Mouse (Mus musculus): Measurements from ENCODE around the gene Ctnna2.
A peak's percentile ranks its signal among the peaks of the same experiment; 100 is the strongest.

Gene Ctnna2

DNA sequence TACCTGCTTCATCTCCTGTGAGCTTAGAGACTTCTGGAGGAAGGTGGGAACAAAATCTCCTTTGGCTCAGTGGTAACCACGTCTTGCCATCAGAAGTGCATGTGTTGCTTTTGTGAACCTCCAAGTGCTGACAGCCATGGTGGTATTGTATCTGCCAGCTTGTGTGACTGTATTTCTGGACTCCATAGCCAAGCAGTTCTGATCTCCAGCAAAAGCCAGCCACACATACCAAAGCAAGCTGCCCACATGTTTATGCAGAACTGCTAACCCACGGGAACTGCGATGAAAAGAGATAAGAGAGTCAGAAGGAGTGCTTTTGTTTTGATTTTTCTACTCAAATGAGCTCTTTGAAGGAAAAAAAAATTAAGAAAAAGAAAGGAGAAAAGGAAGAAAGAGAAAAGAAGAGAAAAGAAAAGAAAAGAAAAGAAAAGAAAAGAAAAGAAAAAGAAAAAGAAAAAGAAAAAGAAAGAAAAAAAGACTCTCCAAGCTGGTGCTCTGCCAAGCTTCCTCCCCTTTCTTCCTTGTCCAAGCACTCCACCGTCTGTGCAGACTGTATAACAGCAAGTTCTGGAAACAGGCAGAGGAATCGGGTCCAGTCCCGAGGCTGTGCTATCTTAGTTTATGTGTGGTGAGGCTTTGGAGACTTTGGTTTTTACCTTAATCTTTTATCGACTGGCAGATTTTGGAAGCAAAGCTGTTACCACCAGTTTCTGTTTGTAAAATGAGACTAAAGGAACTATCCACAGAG, 722.0 kb downstream of the Ctnna2 start:
- DNase-seq (ENCODE audit: low spot score) = no peak

DNA sequence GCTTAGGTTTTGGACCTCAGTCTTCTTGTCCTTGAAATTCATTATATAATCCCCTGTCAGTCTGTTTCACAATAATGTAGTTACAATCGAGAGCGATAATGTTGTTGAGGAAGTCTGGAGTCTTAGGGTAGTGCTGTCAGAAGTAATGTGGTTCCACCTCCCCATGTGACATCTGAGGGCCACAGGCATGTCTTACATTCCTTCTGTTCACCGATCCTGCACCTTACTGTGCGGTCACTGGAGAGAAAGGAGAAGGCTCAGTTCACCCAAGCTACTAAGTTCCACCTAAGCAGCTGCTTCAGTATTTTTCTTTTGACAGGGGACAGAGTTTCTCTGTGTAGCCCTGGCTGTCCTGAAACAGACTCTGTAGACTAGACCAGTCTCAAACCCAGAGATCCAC, 723.2 kb downstream of the Ctnna2 start:
- no peak for DNase-seq (ENCODE audit: low spot score)

DNA sequence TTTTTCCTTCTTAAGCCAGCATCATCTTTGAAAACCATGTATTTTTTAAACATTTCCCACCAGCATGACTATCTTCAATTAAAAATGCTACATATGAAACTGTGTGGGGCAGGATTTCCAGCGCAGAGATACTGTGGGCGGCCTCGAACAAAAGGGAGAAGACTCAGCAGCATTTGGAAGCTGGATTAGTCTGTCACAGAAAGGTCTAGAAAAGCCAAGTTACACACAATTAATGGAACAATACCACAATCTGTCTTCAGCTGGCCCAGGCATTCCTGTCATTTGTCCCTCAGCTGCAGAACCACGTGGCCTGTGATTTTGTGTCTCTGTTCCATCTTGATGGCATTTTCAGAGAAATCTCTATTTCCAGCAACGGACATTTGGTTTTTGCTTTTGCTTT, 726.0 kb downstream of the Ctnna2 start:
- DNase-seq (ENCODE audit: low spot score) = no peak

DNA sequence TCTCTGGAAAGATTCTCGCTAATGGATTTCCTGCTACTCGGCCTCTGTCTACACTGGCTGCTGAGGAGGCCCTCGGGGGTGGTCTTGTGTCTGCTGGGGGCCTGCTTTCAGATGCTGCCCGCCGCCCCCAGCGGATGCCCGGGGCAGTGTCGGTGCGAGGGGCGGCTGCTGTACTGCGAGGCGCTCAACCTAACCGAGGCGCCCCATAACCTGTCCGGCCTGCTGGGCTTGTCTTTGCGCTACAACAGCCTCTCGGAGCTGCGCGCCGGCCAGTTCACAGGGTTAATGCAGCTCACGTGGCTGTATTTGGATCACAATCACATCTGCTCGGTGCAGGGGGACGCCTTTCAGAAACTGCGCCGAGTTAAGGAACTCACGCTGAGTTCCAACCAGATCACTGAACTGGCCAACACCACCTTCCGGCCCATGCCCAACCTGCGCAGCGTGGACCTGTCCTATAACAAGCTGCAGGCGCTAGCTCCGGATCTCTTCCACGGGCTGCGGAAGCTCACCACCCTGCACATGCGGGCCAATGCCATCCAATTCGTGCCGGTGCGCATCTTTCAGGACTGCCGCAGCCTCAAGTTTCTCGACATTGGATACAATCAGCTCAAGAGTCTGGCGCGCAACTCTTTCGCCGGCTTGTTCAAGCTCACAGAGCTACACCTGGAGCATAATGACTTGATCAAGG, 735.8 kb downstream of the Ctnna2 start:
- DNase-seq (ENCODE audit: low spot score) = peak; percentile 9

DNA sequence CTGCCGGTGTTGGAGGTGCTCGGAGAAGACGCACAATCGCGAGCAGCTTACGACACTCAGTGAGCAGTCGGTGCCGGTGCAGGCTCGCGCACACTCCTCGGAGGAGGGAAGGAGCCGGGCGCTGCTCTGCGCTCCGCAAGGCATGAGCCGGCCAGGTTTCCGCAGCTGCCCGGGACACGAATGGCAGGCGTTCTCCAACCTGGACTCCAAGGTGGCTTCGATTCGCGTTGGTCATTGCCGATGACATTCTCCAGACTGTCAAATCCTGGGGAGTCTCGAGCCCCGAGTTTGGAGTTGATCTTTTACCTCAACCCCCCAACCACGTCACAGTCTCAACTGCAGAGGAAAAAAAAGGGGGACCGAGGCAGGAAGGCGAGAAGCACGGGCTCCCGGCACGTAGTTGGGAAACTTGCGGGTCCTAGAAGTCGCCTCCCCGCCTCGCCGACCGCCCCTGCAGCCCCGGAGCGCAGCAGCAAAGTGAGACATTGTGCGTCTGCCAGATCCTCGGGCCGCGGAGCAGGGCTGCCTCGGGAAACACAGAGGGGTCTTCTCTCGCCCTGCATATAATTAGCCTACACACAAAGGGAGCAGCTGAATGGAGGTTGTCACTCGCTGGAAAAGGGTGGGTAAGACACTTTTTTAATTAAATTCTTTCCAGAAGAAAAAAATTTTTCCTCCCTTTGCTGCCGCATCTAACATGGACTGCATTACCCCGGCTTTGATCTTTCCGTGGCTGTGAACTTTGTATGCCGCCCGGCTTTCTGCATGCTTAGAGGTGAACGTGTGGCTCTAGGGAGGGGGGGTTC, 736.7 kb downstream of the Ctnna2 start, which contains the start of gene Lrrtm1:
Gene Lrrtm1, plus strand, starts transcription at position 89 of the 806 bp plus-strand sequence.
- DNase-seq (ENCODE audit: low spot score) = peak; percentile 21

DNA sequence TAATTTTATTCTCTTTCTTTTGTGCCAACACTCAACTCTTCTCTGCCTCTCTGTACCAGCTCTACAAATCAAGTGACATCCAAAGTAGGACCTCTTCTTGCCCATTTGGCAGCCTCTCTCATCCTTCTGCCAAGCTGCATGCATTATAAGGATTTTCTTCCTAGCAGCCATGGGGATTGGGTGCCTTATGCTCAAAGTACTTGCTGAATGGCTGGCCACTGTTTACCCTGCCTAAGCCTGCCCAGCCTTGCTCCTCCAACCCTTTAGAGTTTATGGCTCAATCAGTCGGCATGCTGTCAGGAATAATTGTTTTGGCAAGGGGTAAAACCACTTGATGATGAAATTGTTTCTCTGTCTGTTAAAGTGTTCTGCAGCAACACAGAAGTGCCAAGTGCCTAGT, 739.1 kb downstream of the Ctnna2 start:
- DNase-seq (ENCODE audit: low spot score) = no peak

DNA sequence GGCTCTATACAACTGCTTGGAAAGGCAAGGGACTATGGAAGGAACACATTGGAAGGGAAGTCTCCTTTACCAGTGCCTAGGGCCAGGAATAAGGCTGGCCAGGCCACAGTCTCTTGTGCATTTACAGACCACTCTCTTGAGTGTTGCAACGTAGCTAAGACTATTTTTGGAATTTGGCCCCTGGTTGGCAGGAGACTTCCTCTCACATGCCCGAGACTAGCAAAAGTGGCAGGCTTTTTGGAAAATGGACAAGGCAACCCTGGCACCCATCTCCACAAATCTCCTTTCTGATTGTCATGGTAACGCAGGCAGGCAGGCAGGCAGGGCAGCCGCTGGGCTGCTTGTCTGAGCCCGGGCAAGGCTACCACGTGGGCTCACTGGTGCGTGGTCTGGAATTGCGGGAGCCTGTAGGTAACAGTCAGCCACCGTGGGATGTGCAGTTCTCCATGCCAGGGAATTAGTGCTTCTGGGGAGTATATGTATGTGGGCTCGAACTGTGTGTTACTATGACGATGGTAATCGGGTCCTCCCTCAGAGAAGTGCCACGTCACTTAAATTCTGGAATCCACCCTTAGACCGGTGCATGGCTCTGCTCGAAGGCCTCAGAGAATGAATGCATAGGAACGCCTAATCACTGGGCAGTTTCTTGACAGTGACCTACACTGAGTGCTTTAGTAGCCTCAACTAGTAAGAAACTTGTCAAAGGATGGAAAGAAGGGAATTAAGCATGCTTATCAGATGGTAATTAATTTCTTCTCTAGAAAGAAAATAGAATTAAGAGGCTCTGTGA, 756.5 kb downstream of the Ctnna2 start:
- DNase-seq (ENCODE audit: low spot score) = no peak

DNA sequence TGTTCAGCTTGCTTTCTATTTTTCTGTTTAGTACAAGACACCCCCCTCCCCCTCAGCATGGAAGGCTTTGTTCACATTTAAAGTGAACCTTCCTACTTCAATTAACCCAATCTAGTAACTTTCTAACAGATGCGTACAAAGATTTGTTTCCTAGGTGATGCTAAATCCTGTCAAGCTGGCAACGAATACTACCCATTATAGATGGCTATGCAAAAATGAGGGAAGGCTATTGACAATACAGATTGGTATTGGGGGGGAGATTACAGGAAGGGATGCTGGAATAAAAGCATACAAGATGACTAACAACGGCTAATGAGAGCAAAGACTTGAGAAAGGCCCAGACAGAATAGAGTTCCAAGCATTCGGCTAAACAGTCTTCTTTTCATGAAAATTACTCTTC, 758.7 kb downstream of the Ctnna2 start:
- no peak for DNase-seq (ENCODE audit: low spot score)

DNA sequence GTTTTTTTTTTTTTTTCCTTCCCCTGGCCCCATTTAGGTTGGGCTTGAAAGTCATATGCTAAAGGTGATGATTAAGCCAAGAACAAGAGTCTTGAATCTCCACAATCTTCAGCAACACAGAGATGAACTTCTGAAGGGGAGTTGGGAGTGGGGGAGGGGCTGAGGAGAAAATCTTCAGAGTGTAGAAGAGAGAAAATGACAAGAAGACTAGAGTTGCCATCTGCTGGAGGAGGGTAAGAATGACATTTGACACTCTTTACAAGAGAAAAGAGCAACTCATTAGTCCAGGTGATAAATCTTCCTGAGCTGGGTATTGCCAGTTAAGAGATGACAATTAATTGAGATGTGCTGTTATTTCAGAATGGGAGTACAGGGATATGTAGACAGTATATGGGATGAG, 760.6 kb downstream of the Ctnna2 start:
- no peak for DNase-seq (ENCODE audit: low spot score)

DNA sequence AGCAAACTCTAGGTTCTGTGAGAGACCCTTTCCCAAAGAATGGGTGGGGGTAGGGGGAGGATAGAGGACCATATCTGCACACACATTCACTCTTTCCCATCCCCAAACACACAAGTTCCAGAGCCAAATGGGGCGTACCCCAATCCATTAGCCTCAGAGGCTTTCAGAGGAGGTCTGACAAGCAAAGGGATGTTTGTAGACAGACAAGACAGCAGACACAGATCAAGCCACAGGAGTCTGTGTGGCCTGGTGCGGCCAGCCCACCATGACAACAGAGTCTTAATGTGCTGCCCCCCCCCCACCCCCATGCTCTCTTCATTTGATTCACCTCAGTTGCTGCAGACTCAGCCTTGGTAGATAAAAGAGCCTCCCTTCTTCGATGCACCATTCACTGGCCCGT, 764.2 kb downstream of the Ctnna2 start:
- DNase-seq (ENCODE audit: low spot score) = no peak

DNA sequence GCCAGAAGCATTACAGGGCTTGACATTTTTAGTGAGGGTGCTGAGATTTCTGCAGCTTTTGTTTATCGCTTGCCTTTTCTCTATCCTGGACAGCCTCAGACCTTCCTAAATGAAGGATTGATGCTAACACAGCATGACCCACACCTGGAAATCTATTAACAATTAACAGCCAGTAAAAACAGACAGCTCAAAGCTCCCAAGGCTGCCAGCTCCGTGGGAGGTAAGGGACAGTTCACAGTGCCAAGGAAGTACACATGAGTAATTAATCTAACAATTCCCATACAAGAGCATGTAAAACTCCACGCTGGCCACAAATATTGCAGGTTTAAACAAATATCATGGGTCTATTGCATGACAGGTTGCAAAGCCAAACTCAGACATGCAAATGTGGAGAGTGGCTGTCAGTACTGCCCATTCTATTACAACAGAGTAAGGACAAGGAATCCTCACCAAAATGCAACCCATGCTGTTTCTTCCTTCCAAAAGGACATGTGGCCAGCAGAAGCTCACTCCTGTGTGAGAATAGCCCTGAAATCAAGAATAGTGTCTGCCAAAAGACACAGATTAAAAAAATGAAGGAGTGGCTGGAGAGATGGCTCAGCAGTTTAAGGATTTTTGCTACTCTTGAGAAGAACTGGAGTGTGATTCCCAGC, 765.6 kb downstream of the Ctnna2 start:
- peak; percentile 20 for DNase-seq (ENCODE audit: low spot score)

DNA sequence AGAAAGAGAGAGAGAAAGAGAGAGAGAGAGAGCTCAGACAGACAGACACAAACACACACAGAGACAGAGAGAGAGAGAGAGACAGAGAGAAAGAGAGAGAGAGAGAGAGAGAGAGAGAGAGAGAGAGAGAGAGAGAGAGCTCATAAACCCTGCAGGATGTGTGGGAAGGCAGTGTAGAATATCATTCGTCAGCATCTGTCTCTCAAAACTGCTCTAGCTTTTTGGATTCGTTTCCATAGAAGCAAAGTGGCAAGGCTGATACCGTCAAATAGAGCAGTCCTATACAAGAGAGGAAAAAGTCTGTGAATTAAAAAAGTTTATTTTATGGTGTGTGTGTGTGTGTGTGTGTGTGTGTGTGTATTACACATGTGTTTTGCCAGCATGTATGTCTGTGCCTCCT, 769.6 kb downstream of the Ctnna2 start:
- DNase-seq (ENCODE audit: low spot score) = no peak

DNA sequence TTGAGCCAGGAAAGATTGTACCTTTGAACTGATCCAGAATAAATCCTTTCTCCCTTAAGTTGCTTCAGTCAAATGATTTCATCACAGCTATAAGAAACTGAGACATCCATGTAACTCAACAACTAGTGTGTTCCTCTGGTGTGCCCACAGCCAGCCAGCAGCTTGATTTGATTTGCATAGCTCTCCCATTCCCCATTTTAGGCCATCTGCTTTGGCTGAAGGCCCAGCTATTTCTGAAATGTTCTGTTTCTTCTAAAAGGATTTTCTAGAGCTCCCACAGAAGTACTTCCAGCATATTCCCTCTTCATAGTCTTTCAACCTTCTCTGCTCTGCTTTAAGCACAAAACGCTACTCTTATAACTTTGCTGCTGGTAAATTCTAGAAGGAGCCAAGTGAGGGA, 770.3 kb downstream of the Ctnna2 start:
- no peak for DNase-seq (ENCODE audit: low spot score)

DNA sequence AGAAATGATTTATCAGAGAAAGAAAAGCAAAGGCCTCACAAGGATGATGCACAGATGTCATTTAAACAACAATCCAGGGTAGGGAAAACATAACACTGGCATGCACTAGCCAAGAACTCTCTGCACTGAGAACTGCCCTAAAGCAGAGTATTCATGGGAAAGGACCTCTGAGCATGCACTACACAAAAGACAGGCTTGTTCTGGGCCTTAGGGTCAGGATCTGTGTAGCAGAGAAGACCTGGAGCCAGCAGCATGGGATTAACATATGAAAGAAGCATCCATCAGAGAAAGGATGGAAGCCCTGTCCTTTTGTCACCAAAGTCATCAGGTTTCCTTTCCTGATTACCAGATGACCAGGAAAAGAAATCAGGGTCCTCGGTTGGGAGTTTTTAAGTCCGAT, 780.1 kb downstream of the Ctnna2 start:
- DNase-seq (ENCODE audit: low spot score) = no peak

DNA sequence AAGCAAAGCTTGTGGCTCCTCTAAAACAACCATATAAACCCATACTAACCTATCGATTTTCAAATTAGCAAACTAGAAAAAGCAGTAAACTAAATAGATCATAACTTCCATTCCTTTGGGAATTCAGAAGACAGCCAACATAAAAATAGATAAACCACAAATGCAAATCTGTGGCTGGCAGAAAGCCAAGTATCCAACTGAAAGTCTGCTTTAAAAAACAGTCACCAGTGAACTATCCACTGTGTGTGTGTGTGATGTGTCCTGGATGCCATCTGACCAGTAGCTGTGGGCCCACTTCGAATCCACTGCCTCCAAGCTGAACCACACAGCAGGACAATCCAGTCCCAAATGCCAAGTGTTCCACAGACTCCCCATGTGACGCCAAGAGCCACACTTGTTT, 782.8 kb downstream of the Ctnna2 start:
- no peak for DNase-seq (ENCODE audit: low spot score)

DNA sequence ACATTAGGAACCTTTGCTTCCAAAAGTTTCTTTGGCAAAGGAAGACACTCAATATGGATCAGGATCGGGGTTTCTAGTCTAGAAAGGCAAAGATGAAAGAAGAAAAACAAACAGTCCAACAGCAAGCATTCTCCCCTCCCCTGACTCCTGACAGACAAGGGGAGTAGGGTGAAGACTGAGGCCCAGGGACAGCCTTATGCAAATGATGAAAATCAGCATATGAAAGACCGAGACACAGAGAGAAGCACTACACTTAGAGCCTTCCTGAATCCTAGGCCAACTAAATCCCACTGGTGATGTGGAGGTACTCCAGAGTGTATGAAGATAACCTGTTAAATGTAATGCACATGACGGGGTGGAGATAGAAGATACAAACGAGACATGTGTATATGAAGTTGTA, 787.9 kb downstream of the Ctnna2 start:
- no peak for DNase-seq (ENCODE audit: low spot score)

DNA sequence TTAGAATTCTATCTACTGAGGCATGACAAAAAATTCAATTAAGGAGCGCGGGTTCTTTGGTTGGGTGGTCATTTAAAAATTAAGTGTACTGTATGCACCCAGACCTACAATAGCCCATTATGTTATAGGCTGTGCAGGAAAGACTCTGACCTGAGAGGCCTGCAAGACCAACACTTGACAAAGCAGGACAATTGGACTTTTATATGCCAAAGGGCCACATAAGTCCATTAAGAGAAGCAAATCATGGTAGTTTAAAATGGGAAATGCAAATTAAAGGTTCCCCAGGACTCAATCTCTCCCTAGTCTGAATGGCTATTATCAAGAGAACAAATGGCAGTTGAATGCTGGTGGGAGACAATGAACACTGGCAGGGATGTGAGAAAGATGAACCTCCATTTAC, 790.9 kb downstream of the Ctnna2 start:
- DNase-seq (ENCODE audit: low spot score) = no peak

DNA sequence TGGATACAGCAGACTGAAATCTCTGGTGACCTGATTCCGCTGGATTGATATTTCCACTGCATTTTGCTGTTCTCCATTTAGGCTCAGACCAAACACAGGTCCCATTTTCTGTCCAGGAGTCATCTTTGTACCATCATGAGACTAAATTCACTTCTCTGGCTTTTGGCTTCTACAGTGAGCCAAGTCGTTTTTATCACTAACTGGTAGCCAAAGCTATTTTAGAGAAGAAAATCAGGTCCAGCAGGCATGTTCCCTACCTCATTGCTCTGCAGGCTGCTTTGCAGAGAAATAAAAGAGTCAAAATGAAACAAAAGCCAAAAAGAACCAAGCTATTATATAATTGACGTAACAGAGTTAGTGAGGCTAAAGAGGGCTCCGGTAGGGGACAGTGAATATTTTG, 793.7 kb downstream of the Ctnna2 start:
- no peak for DNase-seq (ENCODE audit: low spot score)

DNA sequence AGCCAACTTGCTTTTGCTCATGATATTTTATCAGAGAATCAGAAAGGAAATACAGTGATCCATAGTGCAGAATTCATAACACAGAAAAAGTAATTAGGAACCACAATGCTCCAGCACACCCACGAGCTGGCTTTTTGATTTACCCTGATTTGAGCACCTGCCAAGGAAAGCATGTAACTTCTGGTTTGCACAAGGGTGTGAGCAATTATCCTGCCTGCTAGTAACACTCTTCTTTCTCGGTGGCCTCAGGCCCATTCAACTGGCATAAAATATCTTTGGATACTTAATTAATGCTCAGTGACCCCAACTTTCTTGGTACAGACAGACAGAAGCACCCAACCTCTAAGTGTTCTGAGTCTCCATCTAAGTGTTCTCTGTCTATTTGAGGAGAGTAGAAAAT, 794.6 kb downstream of the Ctnna2 start:
- no peak for DNase-seq (ENCODE audit: low spot score)

DNA sequence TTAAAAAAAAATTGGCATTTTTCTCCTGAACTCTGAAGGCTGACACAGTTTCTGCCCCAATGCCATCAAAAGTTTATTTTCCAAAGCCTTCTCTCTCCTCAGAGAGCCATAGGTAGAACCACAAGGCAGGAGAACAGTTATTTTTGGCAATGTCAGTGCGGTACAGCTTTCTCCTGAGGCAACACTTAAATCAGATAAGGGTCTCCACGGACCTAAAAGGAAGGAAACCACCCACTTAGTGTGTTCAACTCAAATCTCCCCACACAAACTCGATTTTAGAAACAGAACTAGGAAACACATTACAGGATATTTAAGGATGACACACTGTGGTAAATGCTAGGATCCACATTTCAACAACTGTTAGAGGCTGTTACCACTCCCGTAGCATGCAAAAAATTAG, 803.7 kb downstream of the Ctnna2 start:
- DNase-seq (ENCODE audit: low spot score) = no peak

DNA sequence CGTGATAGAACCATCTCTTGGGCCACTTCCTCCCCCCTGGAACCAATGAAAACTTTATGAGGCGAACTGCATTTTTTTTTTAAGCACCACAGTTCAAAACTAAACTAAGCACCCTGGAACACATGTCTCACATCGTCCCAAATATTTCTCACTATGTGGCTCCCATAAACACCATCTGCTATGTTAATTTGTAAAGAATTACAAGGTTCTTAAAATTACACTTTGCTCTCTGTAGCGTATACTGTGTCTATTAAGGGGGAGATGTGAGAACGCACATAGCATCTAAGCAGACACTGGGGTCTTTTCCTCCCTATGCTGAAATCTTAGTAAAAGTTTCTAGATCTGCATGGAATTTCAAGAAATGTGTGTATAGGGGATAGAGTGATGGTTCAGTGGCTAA, 822.5 kb downstream of the Ctnna2 start:
- no peak for DNase-seq (ENCODE audit: low spot score)

Data from yolk sac, embryonic 10.5 days (tissue).